Mouse (Mus musculus): ENCODE measurements around the gene Wdr90.

- TF ChIP-seq CHD2 (IDR thresholded peaks at IDR 0.05; ENCODE audit: low read depth, low read length) (no peak), HCFC1 (IDR thresholded peaks at IDR 0.05; ENCODE audit: borderline replicate concordance, insufficient read depth, low read length) (no peak), ZNF384 (IDR thresholded peaks at IDR 0.05; ENCODE audit: low read depth, low read length) (no peak), ZC3H11A (IDR thresholded peaks at IDR 0.05; ENCODE audit: borderline replicate concordance, low read depth, low read length) (no peak), MAFK (IDR thresholded peaks at IDR 0.05; ENCODE audit: insufficient read depth, low read depth, low read length) (0 out of 2 replicates have a peak, but pooled peaks have one; percentile 1)
These were observed 41.8 kb upstream of the Wdr90 start for GRCm38 (mm10) chr17:25903061-25903460.
